Mouse (Mus musculus) duodenum, adult 2 months (tissue): ENCODE data around the gene Kctd5. TPM values are rescaled to one million over a fixed set of nuclear protein-coding genes. Genes with fewer than 3 reads are reported as not detected.

ENCODE experiments used
- polyA plus RNA-seq: library from polyadenylated mRNA; depleted of rRNA; stranded (reverse); fragments of >200 nt; gene quantifications from 2 replicates; pipeline ENCODE4 v1.2.3, GENCODE M21; 2012; ENCODE audit warnings: low replicate concordance; rRNA removed

Gene Kctd5
- 46.8 and 98.2 TPM in 2 replicates for polyA plus RNA-seq

GRCm38 (mm10) chr17:24072919-24073696, at the start of gene Kctd5:
Gene Kctd5 (minus strand): TSS chr17:24073485.

DNA sequence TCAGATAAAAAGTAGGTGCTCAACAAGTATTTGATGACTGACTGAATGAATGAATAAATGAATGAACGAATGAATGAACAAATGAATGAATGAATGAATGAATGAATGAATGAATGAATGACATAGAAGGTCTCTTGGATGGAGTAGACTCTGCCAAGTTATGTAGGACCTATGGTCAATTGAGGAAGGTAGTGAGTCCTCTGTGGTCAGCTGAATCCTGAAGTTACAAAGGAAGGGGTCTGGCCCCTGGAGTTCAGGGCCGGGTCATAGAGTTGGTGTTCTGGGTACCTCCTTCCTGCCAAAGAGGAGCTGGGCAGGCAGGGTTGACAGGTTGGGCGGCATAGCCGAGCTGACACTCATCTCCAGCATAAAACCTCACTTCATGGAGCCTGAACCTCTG, 35.4 kb downstream of the Kctd5 start, which contains the start of gene Prss27:
TSS of gene Prss27 (plus strand) at position 301 of the 400 bp plus-strand sequence.

GRCm38 (mm10) chr17:23997901-23998300, 75.4 kb downstream of the Kctd5 start, which contains the start of gene Prss22:
Gene Prss22 (minus strand): TSS chr17:23998100.

Other genes starting within 250 kb of the Kctd5 start
- 480 and 804 TPM in 2 replicates for gene Elob, start 244.3 kb downstream of the Kctd5 start, polyA plus RNA-seq
- 0.11 and 1.1 TPM in 2 replicates for gene Prss33, start 237.4 kb downstream of the Kctd5 start, polyA plus RNA-seq
- 308 and 338 TPM in 2 replicates for gene Prss32, start 229.6 kb downstream of the Kctd5 start, polyA plus RNA-seq
- gene Prss41, start 229.3 kb downstream of the Kctd5 start, polyA plus RNA-seq, result 2.4 and 2.8 TPM in 2 replicates
- not detected in 2 replicates for gene Prss21, start 205.4 kb downstream of the Kctd5 start, polyA plus RNA-seq
- gene Dcpp1, start 192.6 kb downstream of the Kctd5 start, polyA plus RNA-seq, result not detected in 2 replicates
- gene Dcpp2, start 192.6 kb downstream of the Kctd5 start, polyA plus RNA-seq, result not detected in 2 replicates
- not detected in 2 replicates for gene Dcpp3, start 156.0 kb downstream of the Kctd5 start, polyA plus RNA-seq
- gene Sbp, start 131.8 kb downstream of the Kctd5 start, polyA plus RNA-seq, result not detected in 2 replicates
- not detected in 2 replicates for gene Sbpl, start 118.2 kb downstream of the Kctd5 start, polyA plus RNA-seq
- gene Prss30, start 92.9 kb downstream of the Kctd5 start, polyA plus RNA-seq, result 22.5 and 226 TPM in 2 replicates
- 0.25 and 0.68 TPM in 2 replicates for gene Prss22, start 75.4 kb downstream of the Kctd5 start, polyA plus RNA-seq
- gene Prss27, start 35.3 kb downstream of the Kctd5 start, polyA plus RNA-seq, result 3.0 and 5.6 TPM in 2 replicates
- 5.5 and 12.0 TPM in 2 replicates for gene Pdpk1, start 77.4 kb upstream of the Kctd5 start, polyA plus RNA-seq
- 109 and 237 TPM in 2 replicates for gene Amdhd2, start 90.3 kb upstream of the Kctd5 start, polyA plus RNA-seq
- 833 and 1,086 TPM in 2 replicates for gene Atp6v0c, start 96.2 kb upstream of the Kctd5 start, polyA plus RNA-seq
- 13.4 and 31.3 TPM in 2 replicates for gene Tbc1d24, start 132.1 kb upstream of the Kctd5 start, polyA plus RNA-seq
- gene Ntn3, start 136.0 kb upstream of the Kctd5 start, polyA plus RNA-seq, result 1.5 and 1.6 TPM in 2 replicates
- 4.1 and 5.2 TPM in 2 replicates for gene Tedc2, start 147.4 kb upstream of the Kctd5 start, polyA plus RNA-seq
- gene Ccnf, start 178.0 kb upstream of the Kctd5 start, polyA plus RNA-seq, result 6.4 and 6.6 TPM in 2 replicates